Mouse (Mus musculus) lung, postnatal 0 days (tissue): Measurements from ENCODE around the gene Enah.

Experiments
- CTCF ChIP-seq: IDR thresholded peaks from 2 replicates; pipeline ENCODE4 v1.5.1; 2016; ENCODE audit warnings: antibody characterized with exemption, mild to moderate bottlenecking
- EP300 ChIP-seq: IDR thresholded peaks from 2 replicates; pipeline ENCODE4 v1.6.1; 2016; ENCODE audit warnings: antibody characterized with exemption, mild to moderate bottlenecking, control low read depth

DNA sequence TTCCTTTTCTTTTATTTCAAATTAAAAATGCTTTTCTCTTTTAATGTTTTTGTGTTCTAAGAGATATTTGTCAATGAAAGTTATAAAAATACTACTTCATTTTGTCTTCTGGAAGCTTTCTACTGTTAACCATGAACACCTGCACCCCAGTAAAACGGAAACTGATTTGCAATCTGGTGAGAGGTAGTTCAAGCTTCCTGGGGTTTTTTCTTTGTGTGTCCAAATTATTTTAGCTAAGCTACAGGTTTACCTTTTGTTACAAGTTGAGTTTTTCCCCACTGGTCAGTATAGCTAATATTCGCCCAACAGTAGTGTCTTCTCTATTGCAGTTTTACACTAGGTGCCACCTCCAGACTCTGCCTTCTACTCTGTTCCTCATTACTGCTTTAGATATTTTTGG is 62.1 kb downstream of the Enah start:
- TF ChIP-seq CTCF (no peak), EP300 (no peak)
